Mouse (Mus musculus): ENCODE measurements around the gene Serinc3. TPM values are rescaled to one million over a fixed set of nuclear protein-coding genes. Genes with fewer than 3 reads are reported as not detected.
"Not testable (repeated sequence)": the region's sequence is repeated elsewhere in the genome, so short reads cannot be mapped to it uniquely, and the experiment has no call there.

Serinc3 gene
- polyA plus RNA-seq (2012; ENCODE audit: insufficient read depth, insufficient read length, missing spikeins): 1,486 and 1,613 TPM in 2 replicates

DNA sequence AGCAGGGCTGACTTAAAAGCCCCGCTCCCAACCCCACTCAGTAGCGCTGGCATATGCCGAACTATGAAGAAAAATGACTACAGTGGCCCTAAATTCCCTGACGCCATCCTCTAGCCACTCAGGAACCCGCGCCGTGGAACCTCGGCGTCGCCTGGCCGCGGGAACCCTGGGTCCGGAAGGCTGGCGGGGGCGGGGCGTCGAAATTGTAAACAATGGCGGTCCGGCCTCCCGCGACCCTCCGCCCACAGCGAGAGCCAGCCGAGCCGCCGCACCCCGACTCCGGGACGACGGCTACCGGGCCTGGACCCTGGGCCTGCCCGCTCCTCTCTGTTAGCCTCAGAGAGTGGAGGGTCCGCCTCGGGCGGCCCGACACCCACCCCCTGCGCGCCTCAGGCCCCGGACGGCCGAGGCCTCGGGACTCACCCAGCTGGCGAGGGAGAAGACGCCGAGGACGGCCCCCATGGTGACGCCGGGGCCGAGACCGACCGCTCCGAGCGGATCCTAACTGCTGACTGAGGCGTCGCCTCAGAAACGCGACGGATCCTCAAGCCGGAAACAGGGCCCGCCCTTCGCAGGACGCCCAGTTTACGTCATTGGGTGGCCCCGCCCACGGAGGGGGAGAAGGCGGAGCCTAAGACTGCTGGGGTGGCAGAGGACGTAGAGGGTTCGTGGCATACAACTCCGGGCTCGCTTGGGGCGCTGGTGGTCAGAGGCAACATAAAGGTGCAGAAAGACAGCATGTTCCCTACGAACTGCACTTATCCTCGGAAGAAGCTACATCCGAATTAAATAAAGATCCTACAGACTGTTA is at the start of gene Serinc3:
Serinc3 (minus strand) TSS at position 557 of the 811 bp plus-strand sequence.
- Histone ChIP-seq H3K27ac (ENCODE audit: insufficient read depth, low read depth, low read length) (peak within 1 kb of the TSS; percentile 100), H3K4me1 (ENCODE audit: control insufficient read depth, insufficient read depth, low read length) (peaks cover 28% of the 10 kb centered on the region), H3K4me3 (ENCODE audit: insufficient read depth, low read length) (peak within 1 kb of the TSS; percentile 78)
- TF ChIP-seq CTCF (IDR thresholded peaks at IDR 0.05; ENCODE audit: low read depth, low read length) (no peak), POLR2A (IDR thresholded peaks at IDR 0.05; ENCODE audit: borderline replicate concordance, low read depth, low read length) (peak; percentile 91)

GRCm38 (mm10) chr2:163693716-163694314 is 48.9 kb upstream of the Serinc3 start:
- Histone ChIP-seq H3K4me3 (ENCODE audit: insufficient read depth, low read length) (no peak overlapping the region), H3K27ac (ENCODE audit: insufficient read depth, low read depth, low read length) (no peak overlapping the region), H3K4me1 (ENCODE audit: control insufficient read depth, insufficient read depth, low read length) (peaks cover 34% of the 10 kb centered on the region)
- TF ChIP-seq CTCF (IDR thresholded peaks at IDR 0.05; ENCODE audit: low read depth, low read length) (no peak), POLR2A (IDR thresholded peaks at IDR 0.05; ENCODE audit: borderline replicate concordance, low read depth, low read length) (no peak)

- TF ChIP-seq CTCF (IDR thresholded peaks at IDR 0.05; ENCODE audit: low read depth, low read length): no peak
- no peak for TF ChIP-seq POLR2A (IDR thresholded peaks at IDR 0.05; ENCODE audit: borderline replicate concordance, low read depth, low read length)
- H3K4me3 ChIP-seq (ENCODE audit: insufficient read depth, low read length): no peak overlapping the region
- H3K27ac ChIP-seq (ENCODE audit: insufficient read depth, low read depth, low read length): no peak overlapping the region
- peaks cover 28% of the 10 kb centered on the region for H3K4me1 ChIP-seq (ENCODE audit: control insufficient read depth, insufficient read depth, low read length)
These were observed 48.1 kb upstream of the Serinc3 start for GRCm38 (mm10) chr2:163692873-163693612.

DNA sequence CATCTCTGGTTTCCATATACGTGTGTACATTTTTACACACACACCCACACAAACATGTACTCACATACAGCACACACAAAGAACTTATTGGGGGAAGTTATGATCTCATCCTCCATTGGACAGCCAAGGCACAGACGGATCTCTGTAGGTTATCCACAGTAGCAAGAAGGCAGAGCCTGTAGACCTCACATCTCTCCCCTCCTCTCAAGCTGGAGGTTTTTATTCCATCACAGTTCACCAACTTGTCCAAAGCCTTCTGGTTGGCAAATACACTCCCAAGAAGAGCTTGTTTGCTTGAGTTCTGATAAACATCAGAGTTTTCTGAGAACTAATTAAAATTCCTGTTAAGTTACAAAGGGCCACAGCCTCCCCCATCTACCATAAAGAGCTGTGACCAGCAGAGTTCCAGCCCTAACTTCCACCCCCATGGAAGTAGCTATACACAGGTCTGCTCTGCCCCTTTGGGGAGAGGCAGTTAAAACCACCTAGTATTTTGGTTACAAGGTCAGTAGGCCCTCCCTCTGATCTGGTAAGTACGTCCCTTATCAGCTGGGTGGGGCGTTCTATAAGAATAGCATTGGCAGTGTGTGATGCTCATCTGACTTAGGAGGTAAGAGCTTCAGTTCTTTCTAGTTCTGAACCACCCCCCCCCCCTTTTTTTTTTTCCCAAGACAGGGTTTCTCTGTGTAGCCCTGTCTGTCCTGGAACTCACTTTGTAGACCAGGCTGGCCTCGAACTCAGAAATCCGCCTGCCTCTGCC is 47.1 kb upstream of the Serinc3 start:
- Histone ChIP-seq H3K27ac (ENCODE audit: insufficient read depth, low read depth, low read length) (no peak overlapping the region), H3K4me3 (ENCODE audit: insufficient read depth, low read length) (no peak overlapping the region), H3K4me1 (ENCODE audit: control insufficient read depth, insufficient read depth, low read length) (peaks cover 19% of the 10 kb centered on the region)
- TF ChIP-seq CTCF (IDR thresholded peaks at IDR 0.05; ENCODE audit: low read depth, low read length) (no peak), POLR2A (IDR thresholded peaks at IDR 0.05; ENCODE audit: borderline replicate concordance, low read depth, low read length) (no peak)

- no peak overlapping the region for H3K4me3 ChIP-seq (ENCODE audit: insufficient read depth, low read length)
- TF ChIP-seq CTCF (IDR thresholded peaks at IDR 0.05; ENCODE audit: low read depth, low read length): no peak
- no peak for TF ChIP-seq POLR2A (IDR thresholded peaks at IDR 0.05; ENCODE audit: borderline replicate concordance, low read depth, low read length)
- peaks cover 17% of the 10 kb centered on the region for H3K4me1 ChIP-seq (ENCODE audit: control insufficient read depth, insufficient read depth, low read length)
- H3K27ac ChIP-seq (ENCODE audit: insufficient read depth, low read depth, low read length): no peak overlapping the region
These were observed 45.7 kb upstream of the Serinc3 start for GRCm38 (mm10) chr2:163690409-163691304.

DNA sequence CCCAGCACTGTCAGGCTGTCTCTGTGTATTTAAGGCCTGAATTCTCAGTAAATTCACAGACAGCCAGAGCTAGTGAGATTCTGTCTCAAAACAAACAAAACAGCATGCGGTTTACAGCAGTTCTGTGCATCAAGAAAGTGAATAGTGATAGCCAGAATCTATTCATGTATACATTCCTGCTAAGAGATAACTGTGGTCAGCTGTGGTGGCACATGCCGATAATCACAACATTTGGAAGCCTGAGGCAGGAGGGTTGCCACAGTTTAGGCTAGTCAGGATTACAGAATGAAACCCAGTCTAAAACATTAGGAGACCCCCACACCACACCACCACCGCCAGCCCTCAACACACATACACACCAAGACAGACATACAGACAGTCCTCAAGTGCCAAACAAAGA is 44.8 kb upstream of the Serinc3 start:
- H3K27ac ChIP-seq (ENCODE audit: insufficient read depth, low read depth, low read length): no peak overlapping the region
- peaks cover 23% of the 10 kb centered on the region for H3K4me1 ChIP-seq (ENCODE audit: control insufficient read depth, insufficient read depth, low read length)
- TF ChIP-seq POLR2A (IDR thresholded peaks at IDR 0.05; ENCODE audit: borderline replicate concordance, low read depth, low read length): no peak
- TF ChIP-seq CTCF (IDR thresholded peaks at IDR 0.05; ENCODE audit: low read depth, low read length): no peak
- no peak overlapping the region for H3K4me3 ChIP-seq (ENCODE audit: insufficient read depth, low read length)

DNA sequence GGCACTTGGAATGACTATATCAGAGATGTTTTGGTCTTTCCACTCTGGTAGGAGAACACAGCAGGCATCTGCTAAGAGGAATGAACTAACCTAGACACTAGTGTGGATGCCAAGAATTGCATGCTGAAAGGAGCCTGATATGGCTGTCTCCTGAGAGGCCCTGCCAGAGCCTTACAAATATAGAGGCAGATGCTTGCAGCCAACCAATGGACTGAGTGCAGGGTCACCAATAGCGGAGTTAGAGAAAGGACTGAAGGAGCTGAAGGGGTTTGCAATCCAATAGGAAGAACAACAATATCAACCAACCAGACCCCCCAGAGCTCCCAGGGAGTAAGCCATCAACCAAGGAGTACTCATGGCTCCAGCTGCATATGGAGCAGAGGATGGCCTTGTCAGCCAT is 43.4 kb upstream of the Serinc3 start:
- peaks cover 24% of the 10 kb centered on the region for H3K4me1 ChIP-seq (ENCODE audit: control insufficient read depth, insufficient read depth, low read length)
- not testable (repeated sequence) for H3K27ac ChIP-seq (ENCODE audit: insufficient read depth, low read depth, low read length); H3K4me3 ChIP-seq (ENCODE audit: insufficient read depth, low read length)

GRCm38 (mm10) chr2:163686886-163687285 is 42.0 kb upstream of the Serinc3 start:
- Histone ChIP-seq H3K4me3 (ENCODE audit: insufficient read depth, low read length) (no peak overlapping the region), H3K27ac (ENCODE audit: insufficient read depth, low read depth, low read length) (no peak overlapping the region), H3K4me1 (ENCODE audit: control insufficient read depth, insufficient read depth, low read length) (peaks cover 26% of the 10 kb centered on the region)
- TF ChIP-seq CTCF (IDR thresholded peaks at IDR 0.05; ENCODE audit: low read depth, low read length) (no peak), POLR2A (IDR thresholded peaks at IDR 0.05; ENCODE audit: borderline replicate concordance, low read depth, low read length) (no peak)
